Mouse (Mus musculus): Measurements from ENCODE around the gene Tmem202.

- TF ChIP-seq CTCF (IDR thresholded peaks at IDR 0.05; ENCODE audit: extremely low read depth, insufficient read depth, insufficient read length, insufficient replicate concordance) (no peak), POLR2A (IDR thresholded peaks at IDR 0.05; ENCODE audit: low read depth, low read length) (no peak)
These were observed 12.1 kb downstream of the Tmem202 start for GRCm38 (mm10) chr9:59527580-59527979.
